In the genomic region with DNA sequence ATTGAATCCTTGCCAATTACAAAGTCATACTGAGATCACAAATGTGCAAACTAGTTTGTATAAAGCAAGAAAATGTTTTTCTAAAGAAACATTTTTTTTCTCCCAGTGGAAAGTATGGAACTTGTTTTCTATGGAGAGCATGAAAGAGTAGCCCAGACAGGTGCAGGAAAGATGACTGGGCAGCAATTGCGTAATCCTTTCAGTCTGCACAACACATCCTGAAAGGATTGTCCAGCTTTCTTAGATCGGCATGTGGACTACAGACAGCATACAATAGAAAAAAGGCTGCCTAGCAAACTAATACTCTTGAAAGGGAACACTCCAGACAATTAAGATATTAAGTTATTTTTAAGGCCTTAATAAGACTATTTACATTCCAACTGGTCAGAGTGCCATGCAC, we compare ENCODE assay signal across 20 mouse cellular contexts.
"Had no signal": no experiment of that assay in that cellular context is flagged by ENCODE, and none has a peak within 500 bp of the region (broad histone marks: within the 10 kb centered on the region; RNA-seq: fewer than 3 reads in every experiment).

No protein-coding gene starts in this region.

- H3K9ac ChIP-seq: limb, embryonic 12.5 days; limb, embryonic 15.5 days; liver, embryonic 14.5 days; liver, postnatal 0 days; midbrain, embryonic 13.5 days; neural tube, embryonic 12.5 days; neural tube, embryonic 15.5 days had no signal

- H3K4me3 ChIP-seq: limb, embryonic 12.5 days; limb, embryonic 15.5 days; midbrain, embryonic 13.5 days; neural tube, embryonic 12.5 days; neural tube, embryonic 15.5 days had no signal

- H3K4me1 ChIP-seq: limb, embryonic 12.5 days; limb, embryonic 15.5 days; midbrain, embryonic 13.5 days; neural tube, embryonic 12.5 days; neural tube, embryonic 15.5 days had no signal

- H3K9me3 ChIP-seq: limb, embryonic 15.5 days; neural tube, embryonic 12.5 days had no signal

- H3K27ac ChIP-seq: limb, embryonic 12.5 days; limb, embryonic 15.5 days; liver, embryonic 14.5 days; macrophage; midbrain, embryonic 13.5 days; neural tube, embryonic 12.5 days; neural tube, embryonic 15.5 days; stomach, postnatal 0 days had no signal

- ATAC-seq: liver, postnatal 0 days; midbrain, embryonic 13.5 days had no signal

- H3K4me2 ChIP-seq: limb, embryonic 12.5 days; limb, embryonic 15.5 days; liver, embryonic 11.5 days; midbrain, embryonic 13.5 days; neural tube, embryonic 12.5 days; neural tube, embryonic 15.5 days had no signal

- H3K27me3 ChIP-seq: limb, embryonic 12.5 days; limb, embryonic 15.5 days; midbrain, embryonic 13.5 days; neural tube, embryonic 12.5 days; neural tube, embryonic 15.5 days had no signal

- H3K36me3 ChIP-seq: limb, embryonic 12.5 days; limb, embryonic 15.5 days; midbrain, embryonic 13.5 days; neural tube, embryonic 12.5 days; neural tube, embryonic 15.5 days had no signal

- DNase-seq: kidney, adult 18-20 months; kidney, adult 9 months; kidney, postnatal 14 days; kidney, postnatal 4 days; left cerebral cortex, postnatal 4 days; liver, postnatal 0 days; right cerebral cortex, adult 18-20 months; right cerebral cortex, postnatal 14 days; right cerebral cortex, postnatal 4 days; thymus, adult 2 months; thymus, postnatal 25 days had no signal
